Mouse (Mus musculus): ENCODE results near the gene Gm20683. TPM values are rescaled to one million over a fixed set of nuclear protein-coding genes. Genes with fewer than 3 reads are reported as not detected.

The Gm20683 gene
- total RNA-seq (2014; rRNA removed; ENCODE audit: low replicate concordance) (3.8 TPM in 1 of 2 replicates, not detected in the other), polyA plus RNA-seq (2015; fragmentation: Nextera tagmentation; extraction: Ambion mirVana) (1.5 and 1.8 TPM in 2 replicates)

- Histone ChIP-seq H3K4me1 (ENCODE audit: control insufficient read depth, insufficient read depth) (peaks cover 25% of the 10 kb centered on the region), H3K4me2 (ENCODE audit: low read depth, low read length) (no peak within 1 kb of the TSS), H3K27me3 (ENCODE audit: control insufficient read depth, insufficient read depth, low read length) (no peaks in the 10 kb centered on the region), H3K27ac (ENCODE audit: low read depth) (no peak within 1 kb of the TSS), H3K9me3 (replicated peaks; ENCODE audit: control insufficient read depth, low read length) (no peaks in the 10 kb centered on the region), H3K36me3 (replicated peaks; ENCODE audit: control insufficient read depth, insufficient read depth, low read length) (peaks cover 48% of the 10 kb centered on the region), H3K4me3 (ENCODE audit: low read depth, low read length) (no peak within 1 kb of the TSS), H3K9ac (replicated peaks; ENCODE audit: low read depth, low read length) (no peak within 1 kb of the TSS)
- DNase-seq (ENCODE audit: low spot score) (no peak), ATAC-seq (ENCODE audit: insufficient read depth, low read depth) (no peak)
- 91% methylated on average over 22 of the region's 22 CpGs for WGBS
- no peak for TF ChIP-seq CTCF (IDR thresholded peaks at IDR 0.05; ENCODE audit: low read depth)
- no peak for TF ChIP-seq EP300 (IDR thresholded peaks at IDR 0.05; ENCODE audit: low read depth)
Observed at GRCm38 (mm10) chr17:25841117-25841880, at the start of gene Gm20683. TSS of gene Gm20683 (minus strand) at chr17:25841763.

GRCm38 (mm10) chr17:25888837-25889236 is 47.3 kb upstream of the Gm20683 start:
- Histone ChIP-seq H3K9ac (replicated peaks; ENCODE audit: low read depth, low read length) (no peak overlapping the region), H3K4me3 (ENCODE audit: low read depth, low read length) (no peak overlapping the region), H3K27me3 (ENCODE audit: control insufficient read depth, insufficient read depth, low read length) (no peaks in the 10 kb centered on the region), H3K4me2 (ENCODE audit: low read depth, low read length) (no peak overlapping the region), H3K27ac (ENCODE audit: low read depth) (no peak overlapping the region), H3K36me3 (replicated peaks; ENCODE audit: control insufficient read depth, insufficient read depth, low read length) (peaks cover 22% of the 10 kb centered on the region), H3K4me1 (ENCODE audit: control insufficient read depth, insufficient read depth) (no peaks in the 10 kb centered on the region), H3K9me3 (replicated peaks; ENCODE audit: control insufficient read depth, low read length) (no peaks in the 10 kb centered on the region)
- no peak for DNase-seq (ENCODE audit: low spot score)
- no peak for ATAC-seq (ENCODE audit: insufficient read depth, low read depth)
- TF ChIP-seq EP300 (IDR thresholded peaks at IDR 0.05; ENCODE audit: low read depth), result no peak
- TF ChIP-seq CTCF (IDR thresholded peaks at IDR 0.05; ENCODE audit: low read depth), result no peak
- WGBS, result 81% methylated on average over 3 of the region's 3 CpGs

DNA sequence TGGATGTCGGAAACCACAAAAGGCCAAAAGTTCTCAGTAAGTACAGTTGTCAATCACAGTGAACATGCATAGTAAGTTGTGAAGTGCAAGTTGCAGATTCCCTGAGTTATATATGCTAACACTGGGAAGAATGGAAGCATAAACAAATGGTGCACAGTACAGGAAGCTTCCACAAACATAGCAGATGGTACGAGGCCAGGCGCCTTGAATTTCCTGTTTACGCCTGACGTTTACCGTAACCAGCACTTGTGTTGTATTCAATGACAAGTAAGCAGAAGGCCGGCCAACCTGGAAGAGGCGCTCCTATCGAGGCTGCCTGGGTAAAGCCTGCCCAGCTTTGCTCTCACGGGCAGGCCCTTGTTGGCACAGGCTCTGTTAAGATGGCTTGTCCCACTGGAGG is 45.9 kb upstream of the Gm20683 start:
- no peaks in the 10 kb centered on the region for H3K9me3 ChIP-seq (replicated peaks; ENCODE audit: control insufficient read depth, low read length)
- no peaks in the 10 kb centered on the region for H3K27me3 ChIP-seq (ENCODE audit: control insufficient read depth, insufficient read depth, low read length)
- no peaks in the 10 kb centered on the region for H3K4me1 ChIP-seq (ENCODE audit: control insufficient read depth, insufficient read depth)
- DNase-seq (ENCODE audit: low spot score) (no peak), ATAC-seq (ENCODE audit: insufficient read depth, low read depth) (no peak)
- H3K36me3 ChIP-seq (replicated peaks; ENCODE audit: control insufficient read depth, insufficient read depth, low read length), result peaks cover 34% of the 10 kb centered on the region
- H3K4me3 ChIP-seq (ENCODE audit: low read depth, low read length), result no peak overlapping the region
- no peak overlapping the region for H3K9ac ChIP-seq (replicated peaks; ENCODE audit: low read depth, low read length)
- H3K4me2 ChIP-seq (ENCODE audit: low read depth, low read length), result no peak overlapping the region
- 80% methylated on average over 10 of the region's 10 CpGs for WGBS
- TF ChIP-seq CTCF (IDR thresholded peaks at IDR 0.05; ENCODE audit: low read depth) (no peak), EP300 (IDR thresholded peaks at IDR 0.05; ENCODE audit: low read depth) (no peak)
- H3K27ac ChIP-seq (ENCODE audit: low read depth), result no peak overlapping the region

- Histone ChIP-seq H3K4me3 (ENCODE audit: low read depth, low read length) (no peak overlapping the region), H3K27ac (ENCODE audit: low read depth) (no peak overlapping the region), H3K4me2 (ENCODE audit: low read depth, low read length) (no peak overlapping the region), H3K36me3 (replicated peaks; ENCODE audit: control insufficient read depth, insufficient read depth, low read length) (peaks cover 34% of the 10 kb centered on the region), H3K4me1 (ENCODE audit: control insufficient read depth, insufficient read depth) (no peaks in the 10 kb centered on the region), H3K9ac (replicated peaks; ENCODE audit: low read depth, low read length) (no peak overlapping the region), H3K27me3 (ENCODE audit: control insufficient read depth, insufficient read depth, low read length) (no peaks in the 10 kb centered on the region), H3K9me3 (replicated peaks; ENCODE audit: control insufficient read depth, low read length) (no peaks in the 10 kb centered on the region)
- ATAC-seq (ENCODE audit: insufficient read depth, low read depth) (no peak), DNase-seq (ENCODE audit: low spot score) (no peak)
- no peak for TF ChIP-seq CTCF (IDR thresholded peaks at IDR 0.05; ENCODE audit: low read depth)
Observed at GRCm38 (mm10) chr17:25886806-25887205, 45.2 kb upstream of the Gm20683 start.

- WGBS, result 73% methylated on average over 4 of the region's 4 CpGs
- Histone ChIP-seq H3K4me1 (ENCODE audit: control insufficient read depth, insufficient read depth) (no peaks in the 10 kb centered on the region), H3K4me2 (ENCODE audit: low read depth, low read length) (no peak overlapping the region), H3K27me3 (ENCODE audit: control insufficient read depth, insufficient read depth, low read length) (no peaks in the 10 kb centered on the region), H3K9ac (replicated peaks; ENCODE audit: low read depth, low read length) (no peak overlapping the region), H3K9me3 (replicated peaks; ENCODE audit: control insufficient read depth, low read length) (no peaks in the 10 kb centered on the region), H3K4me3 (ENCODE audit: low read depth, low read length) (no peak overlapping the region), H3K36me3 (replicated peaks; ENCODE audit: control insufficient read depth, insufficient read depth, low read length) (peaks cover 38% of the 10 kb centered on the region), H3K27ac (ENCODE audit: low read depth) (no peak overlapping the region)
- TF ChIP-seq CTCF (IDR thresholded peaks at IDR 0.05; ENCODE audit: low read depth) (peak; percentile 30), EP300 (IDR thresholded peaks at IDR 0.05; ENCODE audit: low read depth) (no peak)
- ATAC-seq (ENCODE audit: insufficient read depth, low read depth) (no peak), DNase-seq (ENCODE audit: low spot score) (no peak)
Observed at GRCm38 (mm10) chr17:25885636-25886035, 44.1 kb upstream of the Gm20683 start.

GRCm38 (mm10) chr17:25883824-25884223 is 42.3 kb upstream of the Gm20683 start:
- no peak for TF ChIP-seq EP300 (IDR thresholded peaks at IDR 0.05; ENCODE audit: low read depth)
- 0 out of 2 replicates have a peak, but pooled peaks have one; percentile 1 for TF ChIP-seq CTCF (IDR thresholded peaks at IDR 0.05; ENCODE audit: low read depth)
- H3K4me2 ChIP-seq (ENCODE audit: low read depth, low read length), result no peak overlapping the region
- DNase-seq (ENCODE audit: low spot score), result no peak
- H3K27me3 ChIP-seq (ENCODE audit: control insufficient read depth, insufficient read depth, low read length), result no peaks in the 10 kb centered on the region
- H3K27ac ChIP-seq (ENCODE audit: low read depth), result no peak overlapping the region
- no peaks in the 10 kb centered on the region for H3K4me1 ChIP-seq (ENCODE audit: control insufficient read depth, insufficient read depth)
- no peak overlapping the region for H3K9ac ChIP-seq (replicated peaks; ENCODE audit: low read depth, low read length)
- H3K36me3 ChIP-seq (replicated peaks; ENCODE audit: control insufficient read depth, insufficient read depth, low read length), result peaks cover 28% of the 10 kb centered on the region
- H3K4me3 ChIP-seq (ENCODE audit: low read depth, low read length), result no peak overlapping the region
- H3K9me3 ChIP-seq (replicated peaks; ENCODE audit: control insufficient read depth, low read length), result no peaks in the 10 kb centered on the region
- WGBS, result 98% methylated on average over 3 of the region's 3 CpGs
- no peak for ATAC-seq (ENCODE audit: insufficient read depth, low read depth)

All from heart, postnatal 0 days (tissue).